Mouse (Mus musculus) cortical plate, adult 2 months (tissue): ENCODE results near the gene Olfr721-ps1. TPM values are rescaled to one million over a fixed set of nuclear protein-coding genes. Genes with fewer than 3 reads are reported as not detected.

Source experiments
- H3K27ac ChIP-seq: fragments of 200-500 bp; 2 replicates; pipeline ENCODE4 v1.5.1; 2012; ENCODE audit warnings: low read length, control low read depth, inconsistent platforms; ENCODE audit not compliant: insufficient read depth
- H3K4me1 ChIP-seq: fragments of 200-500 bp; 2 replicates; pipeline ENCODE4 v1.6.1; 2011; ENCODE audit warnings: low read length; ENCODE audit not compliant: control insufficient read depth, insufficient read depth
- H3K4me3 ChIP-seq: fragments of 200-500 bp; 2 replicates; pipeline ENCODE4 v1.5.1; 2011; ENCODE audit warnings: mild to moderate bottlenecking, low read length, control low read depth; ENCODE audit not compliant: insufficient read depth
- CTCF ChIP-seq: fragments of 200-500 bp; IDR thresholded peaks from 2 replicates; pipeline ENCODE4 v1.5.1; 2011; ENCODE audit warnings: mild to moderate bottlenecking, control low read depth, low read length; ENCODE audit not compliant: insufficient read depth; ENCODE audit errors: extremely low read depth
- POLR2A ChIP-seq: fragments of 200-500 bp; IDR thresholded peaks from 2 replicates; pipeline ENCODE4 v1.6.1; 2011; ENCODE audit warnings: mild to moderate bottlenecking, low read length, control low read depth; ENCODE audit not compliant: insufficient read depth; ENCODE audit errors: extremely low read depth
- polyA plus RNA-seq: library from polyadenylated mRNA; depleted of rRNA; stranded (reverse); fragments of >200 nt; gene quantifications from 2 replicates; pipeline ENCODE4 v1.2.3, GENCODE M21; 2012; rRNA removed

The Olfr721-ps1 gene
- polyA plus RNA-seq: not detected in 2 replicates

GRCm38 (mm10) chr14:14400998-14401397 is at the start of gene Olfr721-ps1:
TSS of gene Olfr721-ps1 (plus strand) at chr14:14401298.
- Histone ChIP-seq H3K4me1 (no peaks in the 10 kb centered on the region), H3K4me3 (no peak within 1 kb of the TSS), H3K27ac (no peak within 1 kb of the TSS)
- TF ChIP-seq CTCF: no peak

- no peak overlapping the region for H3K27ac ChIP-seq
- no peak overlapping the region for H3K4me3 ChIP-seq
- TF ChIP-seq POLR2A (no peak), CTCF (no peak)
- H3K4me1 ChIP-seq: no peaks in the 10 kb centered on the region
Measured at GRCm38 (mm10) chr14:14351721-14352590, 49.1 kb upstream of the Olfr721-ps1 start.

GRCm38 (mm10) chr14:14352606-14353005 is 48.5 kb upstream of the Olfr721-ps1 start:
- H3K4me1 ChIP-seq: no peaks in the 10 kb centered on the region
- TF ChIP-seq POLR2A (no peak), CTCF (no peak)
- H3K27ac ChIP-seq: no peak overlapping the region
- H3K4me3 ChIP-seq: no peak overlapping the region

GRCm38 (mm10) chr14:14353081-14353732 is 47.9 kb upstream of the Olfr721-ps1 start:
- Histone ChIP-seq H3K4me1 (no peaks in the 10 kb centered on the region), H3K4me3 (no peak overlapping the region), H3K27ac (no peak overlapping the region)
- TF ChIP-seq POLR2A (no peak), CTCF (no peak)

- no peaks in the 10 kb centered on the region for H3K4me1 ChIP-seq
- H3K27ac ChIP-seq: no peak overlapping the region
- TF ChIP-seq POLR2A (no peak), CTCF (no peak)
- H3K4me3 ChIP-seq: no peak overlapping the region
Measured at GRCm38 (mm10) chr14:14353740-14354510, 47.2 kb upstream of the Olfr721-ps1 start.

GRCm38 (mm10) chr14:14354511-14355359 is 46.4 kb upstream of the Olfr721-ps1 start:
- Histone ChIP-seq H3K4me3 (no peak overlapping the region), H3K4me1 (no peaks in the 10 kb centered on the region), H3K27ac (no peak overlapping the region)
- TF ChIP-seq CTCF (no peak), POLR2A (no peak)

GRCm38 (mm10) chr14:14355360-14355646 is 45.8 kb upstream of the Olfr721-ps1 start:
- Histone ChIP-seq H3K27ac (no peak overlapping the region), H3K4me1 (no peaks in the 10 kb centered on the region), H3K4me3 (no peak overlapping the region)
- TF ChIP-seq CTCF: no peak
- TF ChIP-seq POLR2A: no peak

- Histone ChIP-seq H3K4me3 (no peak overlapping the region), H3K4me1 (no peaks in the 10 kb centered on the region), H3K27ac (no peak overlapping the region)
- TF ChIP-seq POLR2A: no peak
- no peak for TF ChIP-seq CTCF
Measured at GRCm38 (mm10) chr14:14395535-14395934, 5.6 kb upstream of the Olfr721-ps1 start.

- TF ChIP-seq CTCF: no peak
- no peak for TF ChIP-seq POLR2A
- Histone ChIP-seq H3K4me3 (no peak overlapping the region), H3K4me1 (no peaks in the 10 kb centered on the region), H3K27ac (no peak overlapping the region)
Measured at GRCm38 (mm10) chr14:14436078-14436658, 35.1 kb downstream of the Olfr721-ps1 start.

Other genes starting within 250 kb of the Olfr721-ps1 start
- gene Olfr720, start 214.5 kb upstream of the Olfr721-ps1 start, polyA plus RNA-seq: not detected in 2 replicates
- not detected in 2 replicates for gene Olfr31, start 78.5 kb upstream of the Olfr721-ps1 start, polyA plus RNA-seq
- 7.2 and 8.0 TPM in 2 replicates for gene Il3ra, start 55.0 kb upstream of the Olfr721-ps1 start, polyA plus RNA-seq